Mouse (Mus musculus) liver, embryonic 16.5 days (tissue): Measurements from ENCODE around the gene Dnajb14. TPM values are rescaled to one million over a fixed set of nuclear protein-coding genes. Genes with fewer than 3 reads are reported as not detected.
A peak's percentile ranks its signal among the peaks of the same experiment; 100 is the strongest.

Experiments used
- ATAC-seq: fragments of 200-750 bp; cut with Nextera tagmentation; 2 replicates; pipeline ENCODE4 v1.8.0; 2017; ENCODE audit warnings: low read depth, mild to moderate bottlenecking, moderate number of reproducible peaks, moderate library complexity
- H3K27ac ChIP-seq: fragments of 300-500 bp; sonication (generic); 2 replicates; pipeline ENCODE4 v1.5.1; 2014; ENCODE audit warnings: mild to moderate bottlenecking, low read length
- H3K27me3 ChIP-seq: fragments of 300-500 bp; sonication (generic); 2 replicates; pipeline ENCODE4 v1.6.1; 2014; ENCODE audit warnings: low read depth, low read length, mixed read lengths; ENCODE audit not compliant: control insufficient read depth, insufficient read depth
- H3K36me3 ChIP-seq: fragments of 300-500 bp; sonication (generic); 2 replicates; pipeline ENCODE4 v1.6.1; 2014; ENCODE audit warnings: mild to moderate bottlenecking; ENCODE audit not compliant: control insufficient read depth, insufficient read depth
- H3K4me1 ChIP-seq: fragments of 300-500 bp; sonication (generic); 2 replicates; pipeline ENCODE4 v1.6.1; 2014; ENCODE audit warnings: low read depth, low read length, mixed read lengths; ENCODE audit not compliant: control insufficient read depth
- H3K4me2 ChIP-seq: fragments of 300-500 bp; sonication (generic); 2 replicates; pipeline ENCODE4 v1.6.1; 2014; ENCODE audit warnings: low read depth, low read length, mixed read lengths
- H3K4me3 ChIP-seq: fragments of 300-500 bp; sonication (generic); 2 replicates; pipeline ENCODE4 v1.5.1; 2014; ENCODE audit warnings: low read depth, mild to moderate bottlenecking, low read length
- H3K9ac ChIP-seq: fragments of 300-500 bp; sonication (generic); 2 replicates; pipeline ENCODE4 v1.6.1; 2014; ENCODE audit warnings: low read depth, low read length
- H3K9me3 ChIP-seq: fragments of 300-500 bp; sonication (generic); replicated peaks from 2 replicates; pipeline ENCODE4 v1.6.1; 2016; ENCODE audit warnings: low read length; ENCODE audit not compliant: control insufficient read depth
- WGBS: fragments of 180-500 bp; shearing (Covaris S2); extraction: QIAGEN DNeasy Blood & Tissue Kit; methylation state at CpG from one replicate; pipeline ENCODE4 v1.1.7; 2014; ENCODE audit not compliant: insufficient replicate concordance; 5-methylcytosine and 5-hydroxymethylcytosine counted together
- polyA plus RNA-seq: library from polyadenylated mRNA; unstranded; fragments of >200 nt; fragmentation: Nextera tagmentation; extraction: Ambion mirVana; gene quantifications from 2 replicates; pipeline ENCODE4 v1.2.1, GENCODE M21; 2015

The Dnajb14 gene
- 3.0 and 4.3 TPM in 2 replicates for polyA plus RNA-seq

GRCm38 (mm10) chr3:137867437-137868093 lies at the start of gene Dnajb14:
Dnajb14 (plus strand) TSS chr3:137867675.
- Histone ChIP-seq H3K4me2 (peak within 1 kb of the TSS; percentile 98), H3K27ac (peak within 1 kb of the TSS; percentile 89), H3K36me3 (peaks cover 9% of the 10 kb centered on the region), H3K4me1 (peaks cover 19% of the 10 kb centered on the region), H3K9ac (peak within 1 kb of the TSS; percentile 90), H3K9me3 (no peaks in the 10 kb centered on the region), H3K27me3 (no peaks in the 10 kb centered on the region), H3K4me3 (peak within 1 kb of the TSS; percentile 95)
- peak; percentile 65 for ATAC-seq
- under 1% methylated on average over 71 of the region's 94 CpGs for WGBS

GRCm38 (mm10) chr3:137818713-137819112 lies 48.8 kb upstream of the Dnajb14 start:
- 34% methylated on average over 4 of the region's 4 CpGs for WGBS
- Histone ChIP-seq H3K4me1 (no peaks in the 10 kb centered on the region), H3K9me3 (no peaks in the 10 kb centered on the region), H3K27ac (no peak overlapping the region), H3K4me3 (no peak overlapping the region), H3K4me2 (no peak overlapping the region), H3K36me3 (no peaks in the 10 kb centered on the region), H3K27me3 (no peaks in the 10 kb centered on the region), H3K9ac (no peak overlapping the region)
- no peak for ATAC-seq

GRCm38 (mm10) chr3:137820688-137821467 lies 46.6 kb upstream of the Dnajb14 start:
- Histone ChIP-seq H3K4me3 (no peak overlapping the region), H3K9ac (no peak overlapping the region), H3K4me2 (no peak overlapping the region), H3K36me3 (no peaks in the 10 kb centered on the region), H3K4me1 (no peaks in the 10 kb centered on the region), H3K27ac (no peak overlapping the region), H3K27me3 (no peaks in the 10 kb centered on the region), H3K9me3 (no peaks in the 10 kb centered on the region)
- WGBS, result 35% methylated on average over 6 of the region's 6 CpGs
- no peak for ATAC-seq

- no peak for ATAC-seq
- Histone ChIP-seq H3K9ac (no peak overlapping the region), H3K9me3 (no peaks in the 10 kb centered on the region), H3K4me3 (no peak overlapping the region), H3K4me1 (no peaks in the 10 kb centered on the region), H3K27me3 (no peaks in the 10 kb centered on the region), H3K36me3 (no peaks in the 10 kb centered on the region), H3K4me2 (no peak overlapping the region), H3K27ac (no peak overlapping the region)
- WGBS, result 47% methylated on average over 3 of the region's 3 CpGs
Measured at GRCm38 (mm10) chr3:137823317-137823716, 44.2 kb upstream of the Dnajb14 start.

GRCm38 (mm10) chr3:137827678-137828077 lies 39.8 kb upstream of the Dnajb14 start:
- no peaks in the 10 kb centered on the region for H3K27me3 ChIP-seq
- no peaks in the 10 kb centered on the region for H3K9me3 ChIP-seq
- no peaks in the 10 kb centered on the region for H3K4me1 ChIP-seq
- H3K27ac ChIP-seq, result no peak overlapping the region
- WGBS, result 13% methylated on average over 11 of the region's 11 CpGs
- ATAC-seq, result peak; percentile 35; the same call in 1 of the 2 replicates
- no peaks in the 10 kb centered on the region for H3K36me3 ChIP-seq
- no peak overlapping the region for H3K9ac ChIP-seq
- H3K4me2 ChIP-seq, result no peak overlapping the region
- H3K4me3 ChIP-seq, result no peak overlapping the region

GRCm38 (mm10) chr3:137831156-137831555 lies 36.3 kb upstream of the Dnajb14 start:
- no peak overlapping the region for H3K4me3 ChIP-seq
- H3K36me3 ChIP-seq, result no peaks in the 10 kb centered on the region
- ATAC-seq, result no peak
- no peak overlapping the region for H3K4me2 ChIP-seq
- H3K9me3 ChIP-seq, result no peaks in the 10 kb centered on the region
- H3K27ac ChIP-seq, result no peak overlapping the region
- no peaks in the 10 kb centered on the region for H3K4me1 ChIP-seq
- no peak overlapping the region for H3K9ac ChIP-seq
- WGBS, result 61% methylated on average over 2 of the region's 2 CpGs
- no peaks in the 10 kb centered on the region for H3K27me3 ChIP-seq

- Histone ChIP-seq H3K4me3 (no peak overlapping the region), H3K4me1 (no peaks in the 10 kb centered on the region), H3K4me2 (no peak overlapping the region), H3K27ac (no peak overlapping the region), H3K9me3 (no peaks in the 10 kb centered on the region), H3K9ac (no peak overlapping the region), H3K27me3 (no peaks in the 10 kb centered on the region), H3K36me3 (no peaks in the 10 kb centered on the region)
- ATAC-seq, result no peak
Measured at GRCm38 (mm10) chr3:137833128-137833527, 34.3 kb upstream of the Dnajb14 start.

GRCm38 (mm10) chr3:137833698-137834097 lies 33.8 kb upstream of the Dnajb14 start:
- Histone ChIP-seq H3K9me3 (no peaks in the 10 kb centered on the region), H3K4me1 (no peaks in the 10 kb centered on the region), H3K4me3 (no peak overlapping the region), H3K27me3 (no peaks in the 10 kb centered on the region), H3K9ac (no peak overlapping the region), H3K36me3 (no peaks in the 10 kb centered on the region), H3K4me2 (no peak overlapping the region), H3K27ac (no peak overlapping the region)
- ATAC-seq, result no peak
- 60% methylated on average over 4 of the region's 4 CpGs for WGBS

GRCm38 (mm10) chr3:137836543-137836942 lies 30.9 kb upstream of the Dnajb14 start:
- ATAC-seq, result no peak
- H3K4me1 ChIP-seq, result no peaks in the 10 kb centered on the region
- no peak overlapping the region for H3K9ac ChIP-seq
- WGBS, result 63% methylated on average over 1 of the region's 1 CpGs
- no peak overlapping the region for H3K4me2 ChIP-seq
- H3K36me3 ChIP-seq, result no peaks in the 10 kb centered on the region
- no peaks in the 10 kb centered on the region for H3K27me3 ChIP-seq
- no peak overlapping the region for H3K4me3 ChIP-seq
- no peak overlapping the region for H3K27ac ChIP-seq
- no peaks in the 10 kb centered on the region for H3K9me3 ChIP-seq
